Mouse (Mus musculus) forebrain, embryonic 13.5 days (tissue): ENCODE results near the gene Plbd2. TPM values are rescaled to one million over a fixed set of nuclear protein-coding genes. Genes with fewer than 3 reads are reported as not detected.

Source experiments
- polyA plus RNA-seq: library from polyadenylated mRNA; unstranded; fragments of >200 nt; fragmentation: Nextera tagmentation; extraction: Ambion mirVana; gene quantifications from 2 replicates; pipeline ENCODE4 v1.2.1, GENCODE M21; 2015

The Plbd2 gene
- polyA plus RNA-seq, 1 experiment from 2014 or later = 22.8 TPM

Other genes starting within 250 kb of the Plbd2 start
- 9.6 and 16.0 TPM in 2 replicates for gene Lhx5, start 71.9 kb downstream of the Plbd2 start, polyA plus RNA-seq
- gene Sdsl, start 30.8 kb downstream of the Plbd2 start, polyA plus RNA-seq = 4.8 and 5.1 TPM in 2 replicates
- gene Sds, start 27.1 kb downstream of the Plbd2 start, polyA plus RNA-seq = not detected in 2 replicates
- gene Slc8b1, start 7.5 kb upstream of the Plbd2 start, polyA plus RNA-seq = 2.1 and 2.5 TPM in 2 replicates
- gene Tpcn1, start 85.0 kb upstream of the Plbd2 start, polyA plus RNA-seq = 14.8 and 15.8 TPM in 2 replicates
- 1.1 and 2.3 TPM in 2 replicates for gene Iqcd, start 85.4 kb upstream of the Plbd2 start, polyA plus RNA-seq
- gene Rita1, start 109.0 kb upstream of the Plbd2 start, polyA plus RNA-seq = 19.0 TPM in 2 replicates
- gene Ddx54, start 109.1 kb upstream of the Plbd2 start, polyA plus RNA-seq = 45.3 and 48.0 TPM in 2 replicates
- gene Cfap73, start 130.6 kb upstream of the Plbd2 start, polyA plus RNA-seq = 0.65 TPM in 1 of 2 replicates, not detected in the other
- gene Rasal1, start 145.2 kb upstream of the Plbd2 start, polyA plus RNA-seq = 0.27 and 0.79 TPM in 2 replicates
- gene Dtx1, start 208.3 kb upstream of the Plbd2 start, polyA plus RNA-seq = 17.9 and 18.1 TPM in 2 replicates
- gene Oas2, start 246.2 kb upstream of the Plbd2 start, polyA plus RNA-seq = 0.09 TPM in 1 of 2 replicates, not detected in the other